Mouse (Mus musculus): Measurements from ENCODE around the gene Mtrex. TPM values are rescaled to one million over a fixed set of nuclear protein-coding genes. Genes with fewer than 3 reads are reported as not detected.

Gene Mtrex
- 10 to 100 TPM; 69.2 to 73.0 TPM for polyA plus RNA-seq (2017; shearing (Covaris generic))

DNA sequence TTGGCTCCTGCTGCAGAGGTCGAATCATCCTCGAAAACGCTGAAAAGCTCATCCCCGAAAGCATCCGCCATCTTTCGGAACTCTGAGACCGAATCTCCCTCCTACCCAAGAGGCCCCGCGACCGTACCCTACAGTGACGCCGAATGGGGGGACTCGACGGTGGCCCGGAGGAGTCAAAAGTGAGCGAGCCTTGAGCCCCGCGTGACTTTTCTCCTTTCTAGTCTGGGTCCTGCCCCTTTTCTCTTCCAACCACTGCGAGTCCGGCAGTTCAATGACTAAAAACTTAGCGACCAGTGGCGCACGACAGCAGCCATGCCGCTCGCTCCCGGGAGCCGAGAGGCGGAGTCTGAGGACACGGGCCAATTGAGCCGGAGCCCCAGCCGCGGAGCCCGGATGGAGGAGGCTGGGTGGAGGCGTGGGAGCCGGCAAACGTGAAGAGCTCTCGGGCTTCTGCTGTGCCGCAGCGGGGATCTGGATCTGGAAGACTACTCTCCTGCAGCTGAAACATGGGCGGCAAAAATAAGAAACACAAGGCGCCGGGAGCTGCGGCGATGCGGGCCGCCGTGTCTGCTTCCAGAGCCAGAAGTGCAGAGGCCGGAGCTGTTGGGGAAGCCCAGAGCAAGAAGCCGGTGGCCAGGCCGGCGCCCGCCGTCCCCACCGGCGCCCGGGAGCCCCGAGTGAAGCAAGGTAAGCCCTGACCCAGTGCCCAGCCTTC, at the start of gene Mtrex, which contains the start of gene Dhx29:
Gene Mtrex, minus strand, starts transcription at position 112 of the 715 bp plus-strand sequence.
Gene Dhx29, plus strand, starts transcription at position 168 of the 715 bp plus-strand sequence.

Other genes with a start within 250 kb of the Mtrex start
- 1 to 10 TPM in 1 of 2 experiments, under 1 TPM in 1; 0.87 to 1.1 TPM for gene Plpp1, start 126.6 kb downstream of the Mtrex start, polyA plus RNA-seq (2017; shearing (Covaris generic))
- 10 to 100 TPM; 23.7 to 23.9 TPM for gene Dhx29, start 56 bp upstream of the Mtrex start, polyA plus RNA-seq (2017; shearing (Covaris generic))
- gene Ccno, start 60.4 kb upstream of the Mtrex start, polyA plus RNA-seq (2017; shearing (Covaris generic)) = not detected
- gene Mcidas, start 66.4 kb upstream of the Mtrex start, polyA plus RNA-seq (2017; shearing (Covaris generic)) = under 1 TPM in 1 of 2 experiments, not detected in 1; 0.31 TPM
- gene Cdc20b, start 107.7 kb upstream of the Mtrex start, polyA plus RNA-seq (2017; shearing (Covaris generic)) = not detected
- not detected for gene Gpx8, start 119.0 kb upstream of the Mtrex start, polyA plus RNA-seq (2017; shearing (Covaris generic))
- 10 to 100 TPM in 1 of 2 experiments, 1 to 10 TPM in 1; 3.0 to 20.1 TPM for gene Gzma, start 173.6 kb upstream of the Mtrex start, polyA plus RNA-seq (2017; shearing (Covaris generic))

All from activated CD4-positive, CD25-positive, alpha-beta regulatory T cell (primary cell).